Mouse (Mus musculus): Measurements from ENCODE around the gene Gm17509.

GRCm38 (mm10) chr13:117242063-117242462, 21.2 kb upstream of the Gm17509 start:
- TF ChIP-seq CTCF (IDR thresholded peaks at IDR 0.05; ENCODE audit: extremely low read depth, insufficient read length, insufficient replicate concordance, low read depth, low read length) (no peak), POLR2A (IDR thresholded peaks at IDR 0.05; ENCODE audit: low read depth, low read length) (no peak)

All from small intestine, adult 2 months (tissue).